Mouse (Mus musculus) urinary bladder, postnatal 10 days (tissue): ENCODE measurements around the gene Lef1.

ENCODE experiments used
- DNase-seq: peaks from one replicate; pipeline ENCODE4 v3.0.0; 2022; ENCODE audit warnings: low spot score

The Lef1 gene

DNA sequence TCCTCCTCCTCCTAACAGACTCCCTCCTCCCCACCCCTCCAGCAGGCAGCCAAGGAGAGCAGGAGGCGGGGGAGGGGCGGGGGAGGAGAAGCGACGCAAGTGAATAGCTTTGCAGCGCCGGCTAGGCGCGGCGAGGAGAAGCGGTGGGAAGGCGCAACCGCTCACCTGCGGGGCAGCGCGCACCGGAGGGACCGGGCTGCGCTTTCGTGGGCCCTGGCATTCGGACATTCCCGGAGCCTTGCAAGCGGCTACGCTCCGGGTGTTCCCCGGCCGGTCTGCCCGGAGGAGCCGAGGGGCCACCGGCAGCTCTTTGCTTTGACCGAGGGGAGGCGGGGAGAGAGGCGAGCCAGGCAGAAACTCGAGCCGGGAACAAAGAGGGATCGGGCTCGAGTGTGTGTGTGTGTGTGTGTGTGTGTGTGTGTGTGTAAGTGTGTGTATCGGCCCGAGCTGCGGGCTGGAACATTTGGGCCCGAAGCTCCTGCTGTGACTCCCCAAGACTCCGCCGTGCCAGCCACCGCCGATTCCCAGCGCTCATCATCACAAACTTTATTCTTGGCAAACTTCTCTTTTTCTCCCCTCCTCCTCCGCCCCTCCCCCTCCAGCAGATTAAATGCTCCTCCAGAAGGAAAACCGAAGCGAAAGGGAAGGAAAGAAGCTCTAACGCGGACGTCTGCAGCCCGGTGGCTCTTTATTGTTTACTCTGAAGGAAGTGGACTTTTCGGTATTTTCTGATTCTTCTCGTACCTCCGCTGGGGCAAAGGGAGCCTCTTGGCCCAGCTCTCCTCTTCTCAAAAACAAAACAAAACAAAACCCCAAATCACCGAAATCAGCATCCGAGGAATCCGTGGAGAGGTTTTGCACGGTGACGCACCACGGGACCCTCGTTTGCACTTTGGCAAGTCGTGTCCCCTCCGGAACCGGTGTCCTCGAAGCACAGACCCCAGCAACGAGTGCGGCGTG is at the start of gene Lef1:
Gene Lef1 (plus strand): TSS at position 281 of the 960 bp plus-strand sequence.
- DNase-seq, result no peak

GRCm38 (mm10) chr3:131065001-131065400 is 45.3 kb upstream of the Lef1 start:
- DNase-seq, result no peak

DNA sequence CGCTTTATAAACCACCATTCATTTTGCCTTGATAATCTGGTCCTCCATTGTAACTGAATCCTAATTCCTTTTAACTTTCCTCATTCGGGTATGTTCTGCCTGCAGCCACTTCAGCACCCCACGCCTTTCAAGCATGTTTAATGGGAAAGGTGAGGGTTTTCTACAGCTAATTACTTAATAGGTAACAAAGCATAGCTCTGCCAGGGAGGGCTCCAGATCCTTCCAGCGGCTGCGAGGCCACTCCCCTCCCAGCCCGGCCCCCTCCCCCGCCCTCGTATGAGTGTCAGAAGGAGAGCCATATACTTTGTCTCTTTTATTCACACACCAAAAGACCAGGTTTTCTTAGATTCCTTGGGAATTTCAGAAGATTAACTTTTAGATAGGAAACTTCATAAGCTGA is 44.1 kb upstream of the Lef1 start:
- DNase-seq, result no peak

GRCm38 (mm10) chr3:131068000-131068399 is 42.3 kb upstream of the Lef1 start:
- DNase-seq, result no peak

DNA sequence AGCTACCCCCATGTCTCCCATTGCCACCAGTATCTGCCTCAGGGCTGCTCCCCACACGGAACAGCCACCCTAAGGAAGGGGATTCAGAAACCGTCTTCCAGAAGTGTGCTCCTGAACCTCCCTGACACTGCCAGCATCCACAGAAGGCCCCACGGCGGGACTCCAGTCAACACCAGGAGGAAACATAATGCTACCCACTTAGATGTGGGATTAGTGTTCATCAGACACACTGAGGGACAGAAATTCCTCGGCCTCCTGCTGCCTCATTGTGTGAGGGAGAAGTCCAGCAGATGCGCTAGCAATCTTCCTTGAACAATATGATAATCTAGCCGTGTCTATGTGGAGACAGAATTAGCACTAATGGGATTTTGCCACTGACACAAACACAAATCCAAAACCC is 40.1 kb upstream of the Lef1 start:
- DNase-seq, result no peak

GRCm38 (mm10) chr3:131072661-131073060 is 37.6 kb upstream of the Lef1 start:
- no peak for DNase-seq

DNA sequence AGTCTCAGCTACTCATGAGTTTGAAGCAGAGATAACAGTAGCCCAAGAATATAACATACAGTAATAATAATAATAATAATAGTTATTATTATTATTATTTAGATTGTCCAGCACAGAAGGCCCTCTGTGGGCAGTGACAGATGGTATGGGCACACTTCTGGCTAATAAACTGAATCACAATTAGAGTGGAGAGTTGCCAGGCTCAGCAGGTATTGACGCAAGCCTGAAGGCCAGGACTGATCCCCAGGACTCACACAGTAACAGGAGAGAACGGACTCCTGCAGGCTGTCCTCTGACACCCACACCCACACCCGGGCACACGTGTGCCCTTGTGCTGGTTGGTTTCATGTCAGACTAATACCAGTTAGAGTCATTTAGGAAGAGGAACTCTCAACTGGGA is 36.3 kb upstream of the Lef1 start:
- no peak for DNase-seq

DNA sequence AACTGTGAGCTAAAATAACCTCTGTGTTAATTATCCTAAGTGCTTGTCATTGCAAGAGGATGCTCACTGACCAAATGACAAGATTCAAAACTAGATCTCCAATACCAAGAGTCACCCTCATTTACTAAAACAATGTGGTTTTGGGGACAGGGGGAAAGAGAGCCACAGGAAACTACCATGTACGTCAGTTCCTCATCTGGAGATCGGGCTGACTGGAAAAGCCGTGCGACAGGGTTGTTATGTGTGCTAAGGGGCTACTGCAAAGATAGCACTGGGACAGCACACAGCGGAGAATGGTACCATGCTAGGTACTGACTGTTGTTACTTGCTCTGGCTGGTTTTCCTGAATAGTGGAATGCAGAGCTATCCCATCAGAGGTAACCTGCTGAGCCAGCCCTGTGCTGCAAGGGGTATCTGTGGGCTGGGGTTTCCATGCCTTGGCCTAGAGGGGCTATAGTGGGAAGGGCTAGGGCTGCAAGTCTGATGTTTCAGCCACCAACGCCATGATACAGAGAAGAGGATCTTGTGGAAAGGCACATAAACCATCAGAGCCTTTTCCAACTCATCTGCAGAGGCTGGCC is 32.1 kb upstream of the Lef1 start:
- no peak for DNase-seq

DNA sequence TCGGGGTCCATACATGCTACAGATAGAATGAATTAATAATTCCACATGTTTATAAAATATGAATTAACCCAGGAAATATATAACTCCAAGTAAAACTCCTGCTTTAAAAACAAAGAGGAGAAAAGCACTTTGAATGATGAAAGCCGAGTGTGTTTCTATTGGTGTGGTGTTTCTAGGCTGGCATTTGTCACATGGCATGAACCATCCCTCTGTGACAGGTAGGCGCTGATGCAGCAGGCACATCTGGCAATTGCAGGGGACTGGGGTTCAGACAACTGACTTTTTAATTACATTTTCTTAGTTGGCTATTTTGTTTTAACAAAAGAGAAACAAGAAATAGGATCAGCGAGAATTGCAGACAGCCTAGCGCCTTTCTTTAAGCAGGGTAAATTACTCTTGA is 31.6 kb upstream of the Lef1 start:
- DNase-seq, result no peak

GRCm38 (mm10) chr3:131083722-131084121 is 26.5 kb upstream of the Lef1 start:
- DNase-seq, result no peak

DNA sequence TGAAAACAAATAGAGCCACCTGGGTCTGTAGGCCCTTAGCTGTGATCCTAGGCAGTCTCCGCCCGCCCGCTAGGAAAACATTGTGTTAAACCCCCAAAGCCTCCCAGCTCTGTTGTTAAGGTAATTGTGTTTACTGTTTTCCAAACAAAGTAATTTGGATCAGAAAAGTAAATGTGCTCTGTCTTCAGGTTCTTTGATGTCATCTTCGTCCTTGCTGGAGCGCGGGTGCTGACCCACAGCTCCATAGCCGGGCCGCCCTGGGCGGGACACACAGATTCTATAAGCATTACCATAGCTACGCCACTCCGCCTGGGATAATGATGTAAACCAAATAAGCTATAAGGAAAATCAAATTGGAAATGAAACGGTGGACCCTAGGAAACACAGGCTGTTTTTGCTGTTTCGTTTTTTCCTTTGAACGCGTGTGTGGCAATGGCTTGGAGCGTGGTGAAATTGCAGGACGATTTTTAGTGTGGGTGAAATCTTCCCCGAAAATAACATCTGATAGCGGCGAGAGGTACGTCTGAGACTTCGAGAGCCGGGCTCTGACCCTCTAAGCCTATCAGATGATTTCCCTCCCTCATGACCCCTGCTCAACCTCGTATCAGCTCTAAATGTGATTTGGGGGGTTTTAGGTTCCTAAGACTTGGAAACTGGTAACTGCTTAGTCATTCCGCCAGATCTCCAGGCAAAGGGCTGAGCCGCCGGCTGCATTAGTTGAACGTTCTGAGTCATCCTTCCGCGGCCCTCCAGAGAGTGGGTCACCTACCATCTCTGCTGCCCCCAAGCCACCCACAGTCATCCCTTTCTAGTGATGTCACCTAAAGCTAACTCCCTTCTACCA is 25.3 kb upstream of the Lef1 start:
- no peak for DNase-seq

- DNase-seq, result no peak
These were observed 24.3 kb upstream of the Lef1 start for GRCm38 (mm10) chr3:131085978-131086377.

DNA sequence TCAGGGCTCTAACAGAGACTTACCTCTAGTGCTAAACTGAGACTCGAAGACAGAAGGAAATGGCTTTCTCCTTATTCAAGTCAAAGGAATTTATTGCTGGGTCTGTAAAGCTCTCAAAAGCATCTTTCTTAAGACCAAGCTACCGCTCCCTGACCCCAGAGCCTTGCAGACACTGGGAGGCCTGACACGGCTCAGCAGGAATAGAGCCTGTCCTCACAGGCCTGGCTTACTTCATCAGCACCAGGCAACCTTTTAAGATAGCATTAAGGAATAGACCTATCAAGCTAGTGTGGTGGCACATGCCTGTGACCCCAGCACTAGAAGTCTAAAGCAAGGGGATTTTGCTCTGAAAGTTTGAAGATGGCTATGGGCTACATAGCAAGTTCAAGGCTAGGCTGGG is 20.6 kb upstream of the Lef1 start:
- DNase-seq, result no peak

DNA sequence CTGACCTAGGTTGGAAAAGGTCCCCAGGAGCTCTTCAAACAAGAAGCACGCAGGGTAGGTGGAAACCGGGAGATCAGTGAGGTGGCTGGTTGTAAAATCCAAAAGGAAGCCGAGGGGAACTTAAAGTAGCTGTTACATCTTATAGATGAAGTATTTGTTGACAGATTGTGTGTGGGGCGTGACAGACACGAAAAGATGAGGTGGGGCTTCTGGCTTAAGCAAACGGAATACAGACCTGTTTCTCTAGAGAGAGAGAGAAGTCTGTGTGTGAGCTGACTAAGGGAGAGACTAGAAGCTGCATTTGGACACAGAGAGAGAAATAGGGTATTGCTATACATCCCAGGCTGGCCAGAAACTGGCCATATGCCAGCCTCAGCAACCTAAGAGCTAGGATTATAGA is 18.2 kb upstream of the Lef1 start:
- no peak for DNase-seq

DNA sequence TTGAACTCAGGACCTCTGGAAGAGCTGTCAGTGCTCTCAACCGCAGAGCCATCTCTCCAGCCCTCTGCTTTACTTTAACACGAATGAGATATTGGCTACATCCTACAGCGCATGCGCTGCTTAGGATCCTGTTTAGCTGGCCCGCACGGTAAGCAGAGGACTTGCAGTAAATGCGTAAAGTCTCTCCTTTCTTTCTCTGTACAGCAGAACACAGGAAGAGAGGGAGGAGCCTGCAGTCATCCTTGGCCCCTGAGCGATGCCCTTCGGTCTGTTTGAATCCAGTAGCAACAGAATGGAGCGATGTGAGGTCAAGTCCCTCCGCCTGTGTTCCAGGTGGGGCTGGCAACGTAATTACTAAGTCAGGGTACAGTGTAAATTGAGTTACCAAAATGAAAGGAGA is 16.5 kb upstream of the Lef1 start:
- DNase-seq, result no peak

GRCm38 (mm10) chr3:131096105-131096504 is 14.2 kb upstream of the Lef1 start:
- no peak for DNase-seq

DNA sequence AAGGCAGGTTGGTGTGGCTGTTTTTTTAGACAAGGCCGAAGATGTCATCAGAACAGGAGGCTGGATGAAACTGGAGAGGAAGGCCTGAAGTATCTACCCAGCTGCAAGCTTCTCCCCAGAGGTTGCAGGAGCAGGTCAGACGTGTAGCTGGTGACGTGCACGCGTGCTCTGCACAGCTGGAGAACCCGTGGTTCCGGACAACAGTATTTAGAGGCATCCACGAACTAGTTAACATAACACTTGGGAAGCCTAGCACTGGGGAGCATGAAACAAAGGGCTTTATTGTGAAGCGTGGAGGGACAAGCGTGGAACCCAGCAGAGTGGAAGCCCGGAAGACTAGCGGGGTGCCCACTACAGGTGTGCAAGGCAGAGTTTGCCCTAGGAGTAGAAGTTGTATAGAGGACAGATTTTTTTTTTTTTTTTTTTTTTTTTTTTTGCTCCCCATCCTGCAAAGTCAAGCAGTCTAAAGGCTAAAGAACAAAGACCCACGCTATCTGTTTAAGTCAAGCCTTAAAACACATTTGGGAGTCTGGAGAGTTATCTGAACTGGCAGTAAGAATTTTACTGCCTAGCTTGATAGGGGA is 8.0 kb upstream of the Lef1 start:
- no peak for DNase-seq

DNA sequence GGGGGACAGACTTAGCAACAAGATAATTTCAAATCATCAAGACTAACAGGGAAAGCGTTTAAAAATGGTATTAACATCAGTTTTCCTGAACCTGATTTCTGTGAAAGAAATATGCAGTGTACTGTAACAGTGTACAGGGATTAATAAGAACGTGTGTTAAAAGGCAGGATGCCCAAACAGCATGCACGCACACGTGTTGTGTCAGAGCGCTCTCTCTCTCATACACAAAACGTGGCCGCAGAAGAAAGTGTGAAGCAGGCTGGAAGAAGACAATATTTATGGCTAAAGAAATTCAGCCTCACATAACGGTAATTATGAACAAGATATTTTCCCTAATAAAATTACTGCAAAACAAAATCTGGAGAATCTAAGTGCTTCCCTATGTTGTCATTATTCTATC is 4.9 kb upstream of the Lef1 start:
- no peak for DNase-seq

DNA sequence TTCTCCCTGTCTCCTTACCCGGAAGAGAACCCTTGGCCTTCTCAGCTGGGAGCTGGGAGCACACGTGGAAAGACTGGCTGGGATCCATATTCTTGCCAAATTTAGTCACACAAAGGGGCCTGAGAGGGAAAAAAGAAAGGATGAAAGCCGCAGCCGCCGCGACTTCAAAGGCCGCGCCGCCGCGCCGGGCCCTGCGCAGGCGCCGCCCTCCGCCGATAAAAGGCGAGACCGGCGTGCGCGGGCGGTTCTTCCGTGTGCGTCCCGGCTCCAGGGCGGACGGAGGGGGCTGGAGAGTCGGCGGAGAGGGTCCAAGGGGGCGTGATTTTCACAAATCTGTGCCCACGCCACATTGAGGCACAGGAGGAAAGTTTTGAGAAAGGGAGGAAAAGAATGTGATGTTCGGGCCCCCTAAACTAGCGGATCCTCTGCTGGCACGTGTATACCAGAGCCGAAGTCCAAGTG is 4.3 kb upstream of the Lef1 start:
- no peak for DNase-seq

- DNase-seq, result no peak
These were observed 3.6 kb upstream of the Lef1 start for GRCm38 (mm10) chr3:131106451-131107291.
